Mouse (Mus musculus) left cerebral cortex, postnatal 25 days (tissue): ENCODE results near the gene Mgp. TPM values are rescaled to one million over a fixed set of nuclear protein-coding genes. Genes with fewer than 3 reads are reported as not detected.

Experiments
- total RNA-seq, 2 experiments: library from RNA; stranded (reverse); gene quantifications; 2 replicates each; pipeline ENCODE4 v1.2.3; 2021

Mgp gene
- total RNA-seq, 2 experiments from 2014 or later = 43.5 to 46.0 TPM

Other genes starting within 250 kb of the Mgp start
- gene Plbd1, start 213.9 kb downstream of the Mgp start, total RNA-seq = under 1 TPM; 0.16 to 0.30 TPM
- under 1 TPM; 0.21 to 0.41 TPM for gene Gucy2c, start 94.1 kb downstream of the Mgp start, total RNA-seq
- gene Hist4h4, start 71.4 kb downstream of the Mgp start, total RNA-seq = 10 to 100 TPM in 1 of 2 experiments, 1 to 10 TPM in 1; 7.8 to 10.6 TPM
- 10 to 100 TPM; 56.9 to 66.7 TPM for gene H2afj, start 67.6 kb downstream of the Mgp start, total RNA-seq
- gene BC049715, start 48.2 kb downstream of the Mgp start, total RNA-seq = 1 to 10 TPM; 1.9 to 2.8 TPM
- gene Wbp11, start 47.6 kb downstream of the Mgp start, total RNA-seq = 100 to 1,000 TPM; 124 to 125 TPM
- gene Smco3, start 40.4 kb downstream of the Mgp start, total RNA-seq = 1 to 10 TPM; 4.4 to 5.0 TPM
- gene Art4, start 18.1 kb downstream of the Mgp start, total RNA-seq = under 1 TPM in 1 of 2 experiments, not detected in 1; 0.14 TPM
- not detected for gene Erp27, start 46.4 kb upstream of the Mgp start, total RNA-seq
- gene Pde6h, start 48.0 kb upstream of the Mgp start, total RNA-seq = 1 to 10 TPM in 1 of 2 experiments, under 1 TPM in 1; 0.41 to 1.5 TPM
- 10 to 100 TPM; 10.6 to 14.2 TPM for gene Arhgdib, start 66.1 kb upstream of the Mgp start, total RNA-seq